Mouse (Mus musculus) layer of hippocampus, adult 8-10 months (tissue): ENCODE measurements around the gene Gm45234. TPM values are rescaled to one million over a fixed set of nuclear protein-coding genes. Genes with fewer than 3 reads are reported as not detected.

Source experiments
- DNase-seq, 2 experiments: peaks; one replicate each; pipeline ENCODE4 v3.0.0; 2022; ENCODE audit warnings: low spot score in 2 of 2
- microRNA-seq, 2 experiments: library from miRNA; unstranded; fragments of <30 nt; microRNA quantifications; one replicate each; pipeline ENCODE4 v1.2.0; 2022
- total RNA-seq, 4 experiments: library from RNA; stranded (reverse); gene quantifications; 2 replicates each; pipeline ENCODE4 v1.2.4; 2022

The Gm45234 gene
- total RNA-seq, 4 experiments from 2014 or later, result 5.1 TPM; not detected in 3

DNA sequence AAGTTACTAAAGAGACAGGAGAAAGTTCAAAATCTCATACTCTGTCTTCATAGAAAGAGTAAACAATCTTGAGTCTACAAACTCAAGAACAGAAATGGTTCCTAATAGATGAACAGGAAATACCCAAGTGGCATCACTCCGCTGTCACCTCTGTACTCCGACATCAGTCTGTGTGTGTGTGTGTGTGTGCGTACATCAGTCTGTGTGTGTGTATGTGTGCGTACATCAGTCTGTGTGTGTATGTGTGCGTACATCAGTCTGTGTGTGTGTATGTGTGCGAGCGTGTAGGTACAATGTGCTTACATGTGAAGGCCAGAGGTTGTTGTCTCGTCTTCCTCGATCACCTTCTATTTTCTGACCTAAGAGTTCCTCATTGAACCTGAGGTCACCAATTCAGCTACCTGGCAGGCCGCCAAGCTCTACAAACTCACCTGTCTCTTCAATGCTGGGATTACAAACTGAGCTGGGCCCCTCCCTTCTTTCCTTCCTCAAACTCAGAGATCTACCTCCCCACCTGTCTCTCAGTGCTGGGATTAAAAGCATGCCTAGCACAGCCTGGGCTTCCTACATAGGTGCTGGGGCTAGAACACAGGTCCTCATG lies 47.4 kb downstream of the Gm45234 start:
- DNase-seq, result no peak

DNA sequence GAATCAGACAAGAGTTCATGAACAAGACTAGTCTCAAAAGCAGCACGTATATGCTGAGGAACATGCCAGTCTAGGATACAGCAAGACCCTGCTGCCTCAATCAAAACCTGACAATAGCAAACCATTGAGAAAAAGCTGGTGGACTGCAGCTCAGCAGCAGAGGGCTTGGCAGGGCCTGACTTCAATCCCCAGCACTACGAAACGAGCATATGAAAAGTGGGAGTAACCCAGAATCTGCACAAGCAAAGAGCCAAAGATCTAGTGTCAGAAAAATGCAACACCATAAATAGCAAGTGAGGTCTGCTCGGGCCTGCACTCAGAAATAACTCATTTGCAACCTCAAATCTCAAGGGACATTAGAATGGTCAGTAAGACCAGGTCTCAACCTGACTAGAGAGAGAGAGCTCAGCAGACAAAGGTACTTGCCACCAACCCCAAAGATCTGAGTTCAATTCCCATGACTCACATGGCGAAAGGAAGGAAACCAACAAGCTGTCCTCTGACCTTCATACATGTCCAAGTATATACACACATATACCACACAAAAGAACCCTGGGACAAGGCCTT lies 49.7 kb downstream of the Gm45234 start:
- no peak for DNase-seq

DNA sequence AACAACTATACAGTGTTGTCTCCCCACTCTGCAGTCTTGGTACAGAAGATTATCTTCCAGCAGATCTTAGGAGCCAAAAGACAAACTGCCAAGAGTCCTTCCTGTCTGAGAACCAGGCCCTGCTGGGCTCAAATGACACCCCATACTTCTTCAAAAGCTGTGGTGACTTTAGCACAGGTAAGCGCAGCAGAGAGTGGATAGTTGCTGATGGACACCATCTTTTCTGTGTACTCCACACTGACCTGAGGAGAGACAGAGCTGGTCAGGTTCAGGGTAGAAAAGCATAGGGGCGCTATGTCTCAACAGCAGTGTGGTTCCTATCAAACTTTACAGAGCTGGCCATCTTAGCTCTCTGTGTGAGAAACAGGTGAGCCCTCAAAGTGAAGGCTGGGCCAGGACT lies 51.4 kb downstream of the Gm45234 start:
- DNase-seq, result no peak

DNA sequence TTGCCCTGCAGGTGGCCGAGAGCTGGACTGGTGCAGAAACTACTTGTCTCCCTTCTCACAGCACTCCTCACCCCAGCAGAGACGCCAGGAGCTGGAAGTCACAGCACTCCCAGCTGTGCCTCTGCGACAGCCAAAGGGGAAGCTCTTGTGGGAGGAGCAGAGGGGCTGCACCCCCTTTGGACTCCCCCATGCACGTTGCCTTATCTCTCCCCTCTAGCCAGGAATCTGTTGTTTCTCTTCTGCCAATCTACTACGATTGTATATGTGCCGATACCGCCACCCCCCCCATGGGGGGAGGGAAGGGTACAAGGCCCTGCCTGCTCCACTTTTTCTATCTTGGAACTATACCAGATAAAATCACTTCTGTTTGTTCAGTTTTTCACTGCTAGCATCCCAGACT lies 52.0 kb downstream of the Gm45234 start:
- no peak for DNase-seq

DNA sequence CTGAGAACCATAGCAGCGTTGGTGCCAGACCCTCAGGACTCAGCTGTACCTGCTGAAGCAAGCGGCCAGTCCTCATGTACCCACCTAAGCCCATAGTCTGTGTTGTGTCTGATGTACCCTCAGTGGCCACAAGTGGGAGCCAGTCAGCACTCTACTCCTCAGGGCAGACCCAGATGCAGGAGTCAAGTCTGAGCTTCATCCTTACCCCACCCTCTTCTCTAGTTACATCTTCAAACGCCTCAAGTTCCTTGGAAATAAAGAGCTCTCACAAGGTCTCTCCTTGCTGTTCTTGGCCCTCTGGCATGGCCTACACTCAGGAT lies 53.1 kb downstream of the Gm45234 start:
- peak; percentile 67 to 73 for DNase-seq

DNA sequence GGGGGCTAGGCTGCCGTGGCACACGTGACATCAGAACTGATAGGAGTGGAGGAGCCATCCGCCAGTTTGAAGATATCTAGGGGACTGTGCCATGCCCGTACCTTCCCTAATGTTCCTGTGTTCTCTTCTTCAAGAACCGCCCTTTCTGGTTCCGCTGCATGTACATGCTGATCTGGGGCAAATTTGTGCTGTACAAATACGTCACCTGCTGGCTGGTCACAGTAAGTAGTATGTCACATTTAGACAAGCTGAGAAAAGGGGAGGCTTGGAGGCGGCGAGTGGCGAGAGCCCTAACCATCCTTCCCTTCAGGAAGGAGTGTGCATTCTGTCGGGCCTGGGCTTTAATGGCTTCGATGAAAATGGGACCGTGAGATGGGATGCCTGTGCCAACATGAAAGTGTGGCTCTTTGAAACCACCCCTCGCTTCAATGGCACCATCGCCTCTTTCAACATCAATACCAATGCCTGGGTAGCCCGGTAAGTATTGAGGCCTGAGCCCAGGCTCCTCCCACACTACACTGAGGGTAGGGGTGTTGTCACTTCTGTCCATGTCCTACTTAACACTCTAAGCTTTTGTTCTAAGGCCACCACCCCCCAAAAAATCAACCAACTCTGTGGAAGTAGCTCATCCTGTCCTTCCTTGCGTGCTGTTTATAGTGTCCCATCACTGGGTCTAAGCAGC lies 53.6 kb downstream of the Gm45234 start:
- DNase-seq, result no peak

DNA sequence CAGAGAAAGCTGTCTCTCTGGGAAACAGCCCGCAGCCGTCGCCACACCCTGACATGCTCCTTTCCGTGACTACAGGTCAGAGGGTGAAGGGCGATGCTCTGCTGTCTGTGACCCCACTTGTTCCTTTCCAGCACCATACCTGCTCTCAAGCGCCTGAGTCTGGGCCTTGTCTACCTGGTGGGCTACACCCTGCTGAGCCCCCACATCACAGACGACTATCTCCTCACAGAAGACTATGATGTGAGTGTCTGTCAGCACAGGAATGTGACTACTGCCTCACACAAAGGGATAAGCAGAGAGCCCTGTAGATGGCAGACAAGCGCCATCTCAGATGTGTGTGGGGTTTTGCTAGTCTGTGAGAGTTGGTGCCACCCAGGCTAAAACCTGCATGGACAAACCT lies 54.5 kb downstream of the Gm45234 start:
- DNase-seq, result no peak

DNA sequence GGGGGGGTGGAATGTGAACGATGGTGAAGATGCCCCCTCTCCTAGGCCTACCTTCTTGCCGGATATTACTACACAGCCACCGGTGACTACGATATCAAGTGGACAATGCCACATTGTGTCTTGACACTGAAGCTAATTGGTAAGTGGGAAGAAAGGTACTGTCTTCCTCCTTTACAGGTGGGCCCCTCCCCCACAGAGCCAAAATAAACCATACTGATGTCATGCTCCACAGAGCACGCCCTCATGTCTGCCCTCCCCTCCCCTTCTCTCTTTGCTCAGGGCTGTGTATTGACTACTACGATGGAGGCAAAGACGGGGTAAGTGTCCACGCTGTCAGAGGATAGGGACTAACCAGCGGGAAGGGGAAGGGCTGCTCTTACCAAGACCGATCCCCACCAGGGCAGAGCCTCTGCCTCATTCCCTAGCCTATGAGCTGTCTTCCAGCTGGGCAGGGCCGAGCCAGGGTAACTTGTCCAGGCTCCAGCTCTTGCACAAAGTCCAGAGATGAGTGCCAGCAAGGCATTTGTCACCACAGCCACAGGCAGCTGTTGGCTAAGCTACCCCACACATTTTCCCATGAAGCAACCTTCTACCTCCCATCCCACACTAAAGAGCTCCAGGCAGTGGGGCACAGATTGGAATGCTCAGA lies 55.7 kb downstream of the Gm45234 start:
- peak; percentile 68 to 69 for DNase-seq

DNA sequence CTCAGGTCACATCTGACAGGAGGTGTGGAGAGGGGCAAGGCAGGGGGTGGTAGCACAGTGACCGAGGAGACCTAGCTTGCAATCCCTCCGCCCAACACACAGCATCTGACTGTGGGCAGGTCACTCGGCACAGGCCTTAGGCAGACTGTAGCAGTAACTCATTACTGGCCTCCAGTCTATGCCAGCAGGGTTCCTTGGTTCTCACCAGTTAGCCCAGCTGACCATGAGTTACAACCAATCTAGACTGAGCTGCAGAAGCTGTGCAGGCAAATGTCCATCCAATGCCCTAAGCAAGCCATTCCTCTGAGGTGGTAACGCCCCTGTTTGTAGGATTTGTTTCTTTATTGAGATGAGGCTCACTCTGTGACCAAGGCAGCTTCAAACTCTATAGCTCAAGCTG lies 56.5 kb downstream of the Gm45234 start:
- DNase-seq, result no peak

DNA sequence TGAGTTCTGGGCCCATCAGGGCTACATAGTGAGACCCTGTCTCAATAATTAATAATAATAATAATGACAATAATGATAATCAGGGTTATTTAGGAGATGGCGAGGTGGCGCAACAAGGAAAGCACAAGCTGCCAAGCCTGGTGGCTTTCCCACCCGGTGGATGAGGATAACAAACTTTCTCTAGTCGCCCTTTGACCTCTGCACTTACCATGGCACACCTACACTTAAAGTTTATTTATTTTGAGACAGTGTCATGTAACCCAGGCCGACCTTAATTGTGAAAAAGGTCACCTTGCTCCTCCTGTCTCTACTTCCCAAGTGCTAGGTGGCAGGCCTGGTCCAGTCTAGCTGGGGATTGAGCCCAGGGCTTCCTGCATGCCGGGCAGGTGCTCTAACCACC lies 57.1 kb downstream of the Gm45234 start:
- DNase-seq, result no peak

DNA sequence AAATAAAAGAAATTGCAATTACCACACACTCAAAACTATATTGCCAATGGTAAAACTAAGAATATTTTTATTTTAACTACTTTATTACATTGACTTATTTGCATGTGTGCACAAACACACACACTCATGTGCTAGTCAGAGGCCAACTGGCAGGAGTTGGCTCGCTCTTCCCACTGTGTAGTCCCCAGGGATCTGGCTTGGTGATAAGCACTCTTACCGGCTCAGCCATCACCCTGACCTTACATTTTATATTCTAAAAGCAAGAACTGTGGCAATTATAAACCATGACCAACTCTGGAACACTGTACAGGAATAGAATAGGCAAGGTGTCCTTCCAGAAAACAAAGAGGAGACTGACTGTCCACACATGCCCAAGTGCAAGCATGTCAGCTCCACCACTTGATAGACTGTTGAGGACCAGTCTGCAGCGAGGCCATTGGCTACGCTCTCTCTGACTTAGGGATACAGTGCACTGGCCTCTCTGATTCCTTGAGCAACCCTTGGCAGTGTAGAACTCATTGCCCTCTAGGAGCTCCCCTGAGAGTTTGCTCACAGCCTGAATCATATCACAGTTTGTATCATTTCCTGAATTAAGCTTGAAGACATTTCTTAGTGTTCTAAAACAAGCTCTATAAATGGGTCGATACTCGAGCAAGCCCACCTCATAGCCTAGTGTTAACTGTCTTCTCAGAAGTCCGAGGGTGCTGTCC lies 59.2 kb downstream of the Gm45234 start:
- DNase-seq, result no peak

DNA sequence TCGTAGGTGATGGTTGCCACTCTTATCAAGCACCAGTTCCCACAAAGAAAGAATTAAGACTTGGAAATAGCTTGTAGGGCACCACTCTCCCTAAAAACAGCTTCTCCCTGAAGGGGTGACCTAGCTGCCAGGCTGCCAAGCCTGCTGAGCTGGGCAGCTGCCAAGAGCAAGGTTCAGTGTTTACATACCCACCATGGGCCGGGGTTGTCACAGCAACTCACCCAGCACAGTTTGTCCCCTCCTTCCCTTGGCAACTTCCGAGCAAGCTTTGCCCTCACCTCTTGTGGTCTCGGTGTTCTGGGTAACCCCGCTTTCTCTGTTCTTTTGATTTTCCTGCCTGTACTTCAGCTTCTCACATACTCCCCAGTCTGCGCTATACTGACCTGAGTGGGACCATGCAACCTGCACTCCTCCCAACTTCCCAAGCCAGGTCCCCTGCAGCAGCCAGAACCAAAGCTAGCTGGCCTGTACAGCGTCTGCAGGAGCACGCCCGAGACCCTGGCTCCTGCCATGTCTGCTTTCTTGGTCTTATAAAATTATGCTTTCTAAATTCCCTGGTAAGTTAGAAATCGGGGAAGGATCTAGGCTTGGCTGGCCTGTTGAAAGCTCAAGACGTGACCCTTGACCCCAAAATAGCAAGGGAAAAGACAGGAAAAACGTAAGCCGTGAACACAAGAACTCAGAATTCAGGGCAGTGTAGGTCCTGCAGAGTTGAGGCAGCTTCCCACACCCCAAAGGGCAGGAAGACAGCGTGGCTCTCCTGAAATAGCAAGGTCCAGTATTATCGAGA lies 61.5 kb downstream of the Gm45234 start:
- peak; percentile 74 to 80 for DNase-seq

DNA sequence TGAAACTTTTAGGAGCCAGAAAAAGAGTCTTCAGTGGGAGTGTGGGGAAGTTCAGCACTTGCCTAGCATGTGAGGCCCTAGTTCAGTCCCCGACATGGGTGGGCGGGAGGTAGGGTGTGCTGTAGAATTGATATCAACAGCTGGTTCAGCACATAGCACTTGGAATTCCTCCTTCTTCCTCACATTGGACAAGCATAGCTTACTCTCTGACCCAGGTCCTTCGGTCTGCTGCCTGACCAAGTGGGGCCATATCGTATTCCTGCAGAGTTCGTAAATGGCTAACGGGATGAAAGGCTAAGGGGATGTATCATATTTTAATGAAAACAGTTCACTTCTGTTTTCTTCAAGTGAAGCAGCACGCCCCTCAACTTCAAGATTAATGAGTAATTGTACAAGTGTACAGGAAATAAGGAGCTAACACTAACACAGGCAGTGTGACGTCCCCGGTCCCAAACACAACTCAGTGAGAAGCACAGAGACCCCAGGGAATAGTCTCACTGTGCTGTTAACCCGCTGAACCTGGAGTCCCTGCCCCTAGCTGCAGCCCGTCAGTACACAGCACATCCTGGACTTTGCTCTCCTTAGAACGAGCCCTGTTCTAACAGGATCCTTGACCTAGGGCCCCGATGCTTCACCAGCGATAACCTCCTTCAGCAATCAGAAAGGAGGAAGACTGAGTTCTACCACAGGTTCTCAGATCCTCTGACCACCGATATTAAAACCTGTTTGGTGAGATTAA lies 62.4 kb downstream of the Gm45234 start:
- no peak for DNase-seq

DNA sequence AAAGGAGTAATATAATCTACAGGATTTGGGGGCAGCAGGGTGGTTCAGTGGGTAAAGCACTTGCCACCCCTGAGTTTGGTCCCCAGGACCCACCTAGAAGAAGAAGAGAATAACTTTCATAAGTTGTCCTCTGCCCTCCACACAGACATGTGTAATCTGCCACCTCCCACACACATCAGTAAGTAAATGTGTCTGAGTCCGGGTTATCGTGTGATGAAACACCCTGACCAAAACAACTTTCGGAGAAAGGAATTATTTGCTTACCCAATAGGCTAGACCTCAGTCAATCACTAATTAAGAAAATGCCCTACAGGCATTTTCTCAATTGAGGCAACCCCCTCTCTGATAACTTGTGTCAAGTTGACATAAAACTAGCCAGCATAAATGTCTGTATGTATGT lies 65.3 kb downstream of the Gm45234 start:
- no peak for DNase-seq

Small RNAs within 50 kb of the gene (microRNA-seq; reads per million reads assigned to microRNA genes)
- gene Mir141 (1.3 to 22.7 reads per million in 2 experiments), gene Mir200c (32.8 to 208 reads per million in 2 experiments)

Other genes starting within 250 kb of the Gm45234 start
- gene C1ra, start 243.6 kb downstream of the Gm45234 start, total RNA-seq, result 1 to 10 TPM in 3 of 4 experiments, under 1 TPM in 1; 0.89 to 1.9 (median 1.3) TPM
- gene C1s1, start 213.7 kb downstream of the Gm45234 start, total RNA-seq, result 1 to 10 TPM in 3 of 4 experiments, under 1 TPM in 1; 0.59 to 1.7 (median 1.2) TPM
- not detected for gene C1rb, start 185.7 kb downstream of the Gm45234 start, total RNA-seq
- gene C1s2, start 119.9 kb downstream of the Gm45234 start, total RNA-seq, result under 1 TPM; 0.23 to 0.68 (median 0.44) TPM
- gene Lpcat3, start 93.0 kb downstream of the Gm45234 start, total RNA-seq, result 10 to 100 TPM; 24.1 to 38.4 (median 31.4) TPM
- gene Emg1, start 43.8 kb downstream of the Gm45234 start, total RNA-seq, result 10 to 100 TPM; 50.1 to 57.2 (median 52.5) TPM
- gene Phb2, start 43.7 kb downstream of the Gm45234 start, total RNA-seq, result 100 to 1,000 TPM; 118 to 123 (median 120) TPM
- 10 to 100 TPM in 2 of 4 experiments, 1 to 10 TPM in 2; 2.2 to 24.3 (median 13.4) TPM for gene Ptpn6, start 17.3 kb downstream of the Gm45234 start, total RNA-seq
- gene Grcc10, start 14.6 kb downstream of the Gm45234 start, total RNA-seq, result 100 to 1,000 TPM; 311 to 385 (median 325) TPM
- gene Atn1, start 503 bp upstream of the Gm45234 start, total RNA-seq, result 100 to 1,000 TPM; 138 to 158 (median 147) TPM
- 1,000 to 10,000 TPM in 3 of 4 experiments, 100 to 1,000 TPM in 1; 993 to 1,113 (median 1,027) TPM for gene Eno2, start 13.7 kb upstream of the Gm45234 start, total RNA-seq
- 1 to 10 TPM; 2.3 to 5.1 (median 3.3) TPM for gene Lrrc23, start 23.7 kb upstream of the Gm45234 start, total RNA-seq
- 1 to 10 TPM; 3.1 to 7.0 (median 6.0) TPM for gene Spsb2, start 52.6 kb upstream of the Gm45234 start, total RNA-seq
- gene Tpi1, start 58.3 kb upstream of the Gm45234 start, total RNA-seq, result 100 to 1,000 TPM; 782 to 819 (median 789) TPM
- 100 to 1,000 TPM; 181 to 196 (median 186) TPM for gene Usp5, start 73.5 kb upstream of the Gm45234 start, total RNA-seq
- gene Cdca3, start 73.5 kb upstream of the Gm45234 start, total RNA-seq, result 1 to 10 TPM in 2 of 4 experiments, under 1 TPM in 2; 0.61 to 1.0 (median 0.95) TPM
- gene Gnb3, start 84.3 kb upstream of the Gm45234 start, total RNA-seq, result under 1 TPM in 2 of 4 experiments, not detected in 2; 0.36 to 0.96 TPM
- gene P3h3, start 101.7 kb upstream of the Gm45234 start, total RNA-seq, result 10 to 100 TPM; 32.2 to 51.8 (median 36.4) TPM
- gene Gpr162, start 108.0 kb upstream of the Gm45234 start, total RNA-seq, result 100 to 1,000 TPM; 171 to 204 (median 183) TPM
- gene Cd4, start 132.2 kb upstream of the Gm45234 start, total RNA-seq, result under 1 TPM in 2 of 4 experiments, not detected in 2; 0.12 to 0.38 TPM
- 10 to 100 TPM in 2 of 4 experiments, 1 to 10 TPM in 2; 1.6 to 15.6 (median 8.5) TPM for gene Lag3, start 155.7 kb upstream of the Gm45234 start, total RNA-seq
- gene Ptms, start 164.1 kb upstream of the Gm45234 start, total RNA-seq, result 100 to 1,000 TPM; 881 to 936 (median 911) TPM
- gene Mlf2, start 175.4 kb upstream of the Gm45234 start, total RNA-seq, result 100 to 1,000 TPM; 564 to 596 (median 590) TPM
- 100 to 1,000 TPM; 129 to 152 (median 145) TPM for gene Cops7a, start 209.5 kb upstream of the Gm45234 start, total RNA-seq
- 100 to 1,000 TPM; 115 to 179 (median 146) TPM for gene Pianp, start 240.7 kb upstream of the Gm45234 start, total RNA-seq